8 mouse cellular contexts compared by ENCODE assay signal in genomic region chr16:58476363-58476762, GRCm38 (mm10). TPM values are rescaled to one million over a fixed set of nuclear protein-coding genes. Genes with fewer than 3 reads are reported as not detected.
DNase-seq lines count a peak whose midpoint lies in the region; ATAC-seq and TF ChIP-seq lines count a peak whose summit lies in the region.
"Had no signal": no experiment of that assay in that cellular context is flagged by ENCODE, and none has a peak within 500 bp of the region (broad histone marks: within the 10 kb centered on the region; RNA-seq: fewer than 3 reads in every experiment).

No protein-coding gene starts in this region.

- H3K9ac ChIP-seq in liver, postnatal 0 days (replicated peaks): no peak overlapping the region

- H3K36me3 ChIP-seq in liver, postnatal 0 days (replicated peaks; ENCODE audit: insufficient read depth, low read length): peaks cover 11% of the 10 kb centered on the region; the same call in 1 of the 2 replicates

- in situ Hi-C loops in Patski (cut with MboI; ENCODE audit: low pct_unique_long_range_greater_than_20kb): loop anchor here (10.0 kb wide), 2 partner anchors 258 to 928 kb away; partner anchors contain the start of gene Gabrr3

- H3K4me1 ChIP-seq in liver, postnatal 0 days (ENCODE audit: insufficient read depth): peaks cover 11% of the 10 kb centered on the region; the same call in 1 of the 2 replicates

- ATAC-seq in Patski: peak; percentile 20
- ATAC-seq in liver, postnatal 0 days: peak; percentile 27; the same call in 1 of the 2 replicates
- no peak for ATAC-seq in megakaryocyte-erythroid progenitor cell, adult 5-6 weeks (replicated peaks; ENCODE audit: low FRiP score, low TSS enrichment, poor library complexity, severe bottlenecking)

- POLR2A ChIA-PET in Patski (lab: Charles Lee): no interaction called here

- TF ChIP-seq CTCF in Patski (IDR thresholded peaks at IDR 0.05): no peak
- TF ChIP-seq CTCF in liver, postnatal 0 days (IDR thresholded peaks at IDR 0.05; ENCODE audit: low read depth): no peak

- no peaks in the 10 kb centered on the region for H3K27me3 ChIP-seq in Patski
- H3K27me3 ChIP-seq in liver, postnatal 0 days (ENCODE audit: insufficient read depth, low read length): no peaks in the 10 kb centered on the region

- DNase-seq in B cell, adult 2 months: peak; percentile 22 to 37
- no peak for DNase-seq in Patski (ENCODE audit: low read depth, low spot score)
- peak; percentile 51 to 56 for DNase-seq in heart, postnatal 10 days
- no peak for DNase-seq in liver, postnatal 0 days
- no peak for DNase-seq in cerebellum, adult 11 months
- no peak for DNase-seq in urinary bladder, postnatal 25 days (ENCODE audit: low spot score)

- no peak overlapping the region for H3K4me2 ChIP-seq in liver, postnatal 0 days (ENCODE audit: low read depth, low read length)

- no peak for TF ChIP-seq EP300 in liver, postnatal 0 days (IDR thresholded peaks at IDR 0.05; ENCODE audit: low read depth)

- 37% methylated on average over 2 of the region's 2 CpGs for WGBS in liver, postnatal 0 days (ENCODE audit: insufficient replicate concordance)

- CTCF ChIA-PET in Patski (lab: Charles Lee): no interaction called here

- H3K27ac ChIP-seq in liver, postnatal 0 days (ENCODE audit: low read depth): no peak overlapping the region
- H3K27ac ChIP-seq: forebrain, embryonic 10.5 days had no signal

- H3K4me3 ChIP-seq in liver, postnatal 0 days (ENCODE audit: low read depth, low read length): no peak overlapping the region
- H3K4me3 ChIP-seq: forebrain, embryonic 10.5 days had no signal

- intact Hi-C loops in heart, postnatal 10 days (cut with DNase I): loop anchor here (2.0 to 5.0 kb wide), 2 partner anchors 20 to 46 kb away; partner anchors contain the start of gene St3gal6

- H3K9me3 ChIP-seq in liver, postnatal 0 days (ENCODE audit: low read length): no peaks in the 10 kb centered on the region

RNA-seq across cellular contexts. Expression of gene St3gal6, which starts 47.7 kb away (rescaled TPM):
- 4.5 TPM for polyA plus RNA-seq in Patski (2021)
- total RNA-seq in heart, postnatal 10 days (2021): 10 to 100 TPM; 32.4 to 33.0 TPM
- 11.8 and 16.8 TPM in 2 replicates for polyA plus RNA-seq in liver, postnatal 0 days (2015; fragmentation: Nextera tagmentation; extraction: Ambion mirVana)
- total RNA-seq in megakaryocyte-erythroid progenitor cell, adult 5-6 weeks (2014; fragmentation: Nextera tagmentation): 40.1 and 61.6 TPM in 2 replicates
- total RNA-seq in megakaryocyte-erythroid progenitor cell, adult 5-6 weeks (2017): 39.9 and 44.9 TPM in 2 replicates

Comparison
In these comparisons a context has a peak if more than half of its experiments do, and no peak if none do; other contexts are left out.
1. DNase-seq: peak in B cell, adult 2 months (2 of 2) and heart, postnatal 10 days (2 of 2); none in Patski (single experiment), liver, postnatal 0 days (single experiment), cerebellum, adult 11 months (single experiment) and urinary bladder, postnatal 25 days (single experiment).